Mouse (Mus musculus) megakaryocyte-erythroid progenitor cell, adult 5-6 weeks (primary cell): ENCODE data around the gene Sh3glb1. TPM values are rescaled to one million over a fixed set of nuclear protein-coding genes. Genes with fewer than 3 reads are reported as not detected.
A peak's percentile ranks its signal among the peaks of the same experiment; 100 is the strongest.
"Not testable (repeated sequence)": the region's sequence is repeated elsewhere in the genome, so short reads cannot be mapped to it uniquely, and the experiment has no call there.

Experiments
- ATAC-seq: replicated peaks from 2 replicates; pipeline ENCODE4 v1.8.0; 2016; ENCODE audit warnings: mild to moderate bottlenecking, inconsistent platforms; ENCODE audit not compliant: severe bottlenecking, poor library complexity, low FRiP score, low TSS enrichment
- total RNA-seq, 2 experiments: library from RNA; stranded (forward) in 1 of 2; stranded (reverse) in 1 of 2; fragments of 200-1000, 215-1000 nt in 1 of 2; fragments of >200 nt in 1 of 2; fragmentation: Nextera tagmentation in 1 of 2; gene quantifications; 2 replicates each; pipeline ENCODE4 v1.2.3; 2014 to 2017

Sh3glb1 gene
- total RNA-seq (2014; fragmentation: Nextera tagmentation) (113 and 131 TPM in 2 replicates), total RNA-seq (2017) (48.6 and 103 TPM in 2 replicates)

DNA sequence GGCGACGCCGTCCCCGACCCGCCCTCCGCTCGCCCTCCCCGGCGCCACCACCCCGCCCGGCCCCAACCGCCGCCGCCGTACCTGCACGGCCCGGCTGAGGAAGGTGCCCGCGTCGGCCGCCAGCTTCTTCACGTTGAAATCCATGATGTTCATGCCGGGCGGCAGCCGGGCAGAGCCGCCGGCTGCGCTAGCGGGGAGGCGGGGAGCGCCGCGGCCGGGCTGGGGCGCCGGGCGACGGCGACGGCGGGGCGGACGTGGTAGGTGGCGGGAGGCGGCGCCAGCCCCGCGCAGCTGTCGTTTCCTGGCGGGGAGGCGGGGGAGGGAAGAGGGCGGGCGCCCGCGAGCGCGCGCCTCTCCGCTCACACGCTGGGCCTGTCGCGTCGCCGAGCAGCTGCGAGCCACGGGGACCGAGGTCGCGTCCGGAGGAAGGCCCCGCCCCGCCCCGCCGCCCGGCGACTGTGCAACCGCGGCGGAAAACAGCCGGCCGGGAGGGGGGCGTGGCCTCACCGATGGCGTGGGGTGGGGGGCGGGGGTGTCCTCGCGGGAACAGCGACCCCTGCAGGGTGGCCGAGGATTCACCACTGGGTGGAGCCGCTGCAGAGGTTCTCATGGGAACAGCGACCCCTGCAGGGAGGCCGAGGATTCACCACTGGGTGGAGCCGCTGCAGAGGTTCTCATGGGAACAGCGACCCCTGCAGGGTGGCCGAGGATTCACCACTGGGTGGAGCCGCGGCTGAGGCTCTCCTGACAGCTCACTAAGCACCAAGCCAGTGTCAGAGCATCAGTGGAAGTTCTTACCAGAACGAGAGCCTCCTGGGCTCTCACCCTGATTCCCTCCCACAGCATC lies at the start of gene Sh3glb1:
Gene Sh3glb1 (minus strand): TSS at position 435 of the 847 bp plus-strand sequence.
- peak; percentile 58 for ATAC-seq

DNA sequence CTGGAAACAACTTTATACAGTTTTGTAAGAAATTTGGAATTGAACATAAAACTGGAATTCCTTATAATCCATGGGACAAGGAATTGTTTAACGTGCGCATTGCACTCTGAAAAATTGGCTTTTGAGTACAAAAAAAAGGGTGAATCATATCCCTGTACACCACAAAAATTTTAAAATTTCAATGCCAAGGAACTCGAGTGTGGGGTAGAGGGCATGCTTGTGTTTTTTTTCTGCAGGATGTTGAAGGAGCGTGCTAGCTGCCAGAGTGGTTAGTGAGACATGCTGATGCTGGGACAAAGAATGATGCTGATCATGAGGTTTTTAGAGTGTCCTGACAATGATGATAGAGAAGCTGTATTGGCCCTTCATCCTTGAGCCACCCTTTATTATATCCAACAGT lies 45.0 kb upstream of the Sh3glb1 start:
- ATAC-seq: no peak

DNA sequence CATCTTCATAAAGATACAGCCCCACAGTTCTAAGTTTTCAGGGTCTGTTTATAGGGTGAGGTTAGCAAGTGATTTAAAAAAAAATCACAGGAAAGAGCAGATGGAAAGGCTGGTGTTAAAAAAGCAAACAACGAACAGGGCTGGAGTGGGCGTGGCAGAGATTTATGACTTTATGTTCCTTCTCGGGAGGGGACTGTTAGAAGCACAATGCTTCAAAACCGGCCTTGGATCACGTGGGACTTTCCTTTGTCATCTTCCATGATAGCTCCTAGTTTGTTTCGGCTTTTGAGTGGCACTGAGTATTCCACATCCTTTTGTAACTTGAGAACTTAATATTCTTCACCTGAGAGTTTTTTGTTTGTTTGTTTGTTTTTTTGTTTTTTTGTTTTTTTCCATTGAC lies 41.3 kb upstream of the Sh3glb1 start:
- ATAC-seq: no peak

DNA sequence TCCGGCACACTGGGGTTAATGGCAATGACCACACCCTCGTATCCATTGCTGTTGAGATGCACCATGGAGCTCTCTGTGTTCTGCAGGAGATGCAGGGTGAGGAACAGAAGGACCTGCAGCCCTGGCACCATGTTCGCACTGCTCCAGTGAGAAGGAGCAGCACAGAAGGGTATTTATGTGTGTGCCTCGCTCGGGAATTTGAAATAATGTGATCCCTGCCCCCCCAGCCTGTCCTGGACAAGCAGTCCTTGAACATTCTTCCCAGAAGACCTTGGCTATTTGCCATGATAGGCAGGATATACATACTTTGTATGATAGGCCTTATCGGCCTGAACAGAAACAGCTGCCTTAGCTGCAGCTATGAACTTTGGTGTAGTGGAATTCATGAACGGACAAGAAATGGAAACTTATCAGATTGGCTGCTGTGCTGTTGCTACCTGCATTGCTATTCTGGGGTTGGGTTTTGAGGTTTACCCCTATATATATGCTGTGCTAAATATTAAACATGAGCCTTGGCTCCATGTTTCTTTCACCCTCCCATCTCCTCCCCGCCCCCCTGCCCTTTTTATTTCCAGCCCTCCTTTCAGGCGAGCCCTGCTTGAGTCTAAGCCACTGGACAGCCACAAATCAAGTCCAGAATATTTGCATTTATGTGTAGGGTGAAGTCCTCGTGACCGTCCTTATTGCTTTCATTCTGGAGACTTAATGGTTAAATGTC lies 40.6 kb upstream of the Sh3glb1 start, which contains the start of gene Clca3a1:
Gene Clca3a1 (minus strand): TSS at position 386 of the 718 bp plus-strand sequence.
- ATAC-seq: peak; percentile 98

DNA sequence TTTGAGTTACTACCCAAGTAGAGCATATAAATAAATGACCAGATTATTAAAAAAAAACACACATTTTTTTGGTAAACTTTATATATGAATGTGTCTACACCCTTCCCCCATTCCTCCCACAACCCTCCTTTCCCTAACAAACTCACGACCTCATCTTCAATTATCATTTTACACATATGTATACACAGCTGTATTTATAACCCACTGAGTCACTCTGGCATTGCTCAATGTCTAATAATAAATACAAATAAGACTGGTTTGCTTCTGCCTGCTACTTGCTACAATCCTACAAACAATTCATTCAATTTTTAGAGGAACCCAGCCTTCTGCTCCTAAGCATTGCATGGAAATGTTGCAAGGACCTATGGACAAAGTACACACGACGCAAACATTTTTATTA lies 39.6 kb upstream of the Sh3glb1 start:
- no peak for ATAC-seq

DNA sequence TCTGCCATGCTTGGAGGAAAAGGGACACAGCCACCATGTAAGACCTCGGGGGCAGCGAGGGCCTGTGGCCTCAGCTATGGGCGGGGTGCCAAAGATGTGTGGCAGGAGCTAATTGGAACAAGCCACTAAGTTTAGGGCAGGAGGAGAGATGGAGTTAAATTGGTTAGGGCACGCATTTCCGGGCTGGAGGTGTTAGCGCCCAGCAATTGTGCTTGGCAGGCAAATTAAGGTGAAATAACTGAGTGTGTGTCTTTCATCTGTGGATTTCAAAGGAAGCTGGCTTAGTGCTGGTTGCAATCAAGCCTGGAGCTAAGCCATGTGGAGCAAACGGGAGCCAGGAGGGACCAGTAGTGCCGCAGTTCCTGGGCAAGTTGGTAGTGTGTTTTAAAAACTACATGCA lies 36.0 kb upstream of the Sh3glb1 start:
- not testable (repeated sequence) for ATAC-seq

DNA sequence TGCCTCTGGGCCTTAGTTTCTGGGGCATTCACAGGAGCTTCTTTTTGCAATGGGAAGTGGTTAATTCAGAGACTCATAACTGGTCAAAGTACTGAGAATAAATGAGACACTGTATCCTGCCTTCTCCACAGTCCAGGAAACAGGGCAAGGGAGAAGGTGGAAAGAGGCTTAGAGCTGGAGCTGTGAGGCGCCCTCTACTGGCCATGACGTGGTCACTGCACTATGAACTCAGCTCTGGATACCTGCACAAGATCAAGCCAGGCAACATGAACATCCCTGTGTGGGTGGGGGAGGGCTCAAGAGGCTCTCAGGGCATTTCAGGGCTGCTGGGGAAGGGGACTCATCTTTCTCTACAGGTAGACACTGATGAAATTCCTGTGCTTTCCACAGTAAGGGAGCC lies 33.0 kb upstream of the Sh3glb1 start:
- peak; percentile 87 for ATAC-seq

DNA sequence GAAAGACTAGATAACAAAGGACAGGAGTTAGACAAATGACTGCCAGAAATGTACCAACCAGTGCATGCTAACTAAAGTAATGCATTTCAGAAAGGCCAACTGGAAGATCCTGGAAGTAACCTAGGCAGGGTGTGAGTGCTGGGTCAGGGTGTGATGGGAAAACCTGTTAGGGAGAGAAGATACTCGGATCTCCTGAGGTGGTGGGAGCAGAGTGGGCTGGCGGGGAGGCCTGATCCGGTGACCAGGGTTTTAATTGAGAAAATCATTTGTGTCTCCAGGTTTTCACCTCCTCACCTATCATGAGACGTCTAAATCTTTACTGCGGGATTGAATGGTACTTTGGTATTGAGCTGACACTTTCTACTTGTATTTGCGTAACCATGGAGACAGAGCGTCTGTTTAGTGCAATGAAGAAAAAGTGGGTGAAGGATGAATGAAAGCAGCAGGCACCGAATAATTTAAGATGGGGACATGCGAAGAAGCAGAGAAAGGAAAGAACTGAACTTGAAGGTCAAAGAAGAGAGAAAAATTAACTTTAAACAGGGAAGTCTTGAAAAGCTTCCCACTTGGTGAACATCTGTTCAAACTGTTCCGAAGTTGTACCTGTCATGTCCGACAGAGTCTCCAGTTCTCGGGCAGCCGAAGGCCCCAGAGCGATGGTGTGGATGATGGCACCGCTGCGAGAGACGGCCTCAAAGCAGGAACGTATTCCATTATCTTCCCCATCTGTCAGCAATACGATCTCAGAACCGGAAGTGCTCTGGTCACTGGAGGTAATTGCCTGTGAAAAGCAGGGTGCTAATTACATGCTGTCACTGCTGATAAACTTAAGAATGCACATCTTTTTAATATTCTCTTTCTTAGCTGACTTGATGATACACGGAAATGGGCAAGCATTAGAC lies 29.2 kb upstream of the Sh3glb1 start:
- peak; percentile 51 for ATAC-seq

DNA sequence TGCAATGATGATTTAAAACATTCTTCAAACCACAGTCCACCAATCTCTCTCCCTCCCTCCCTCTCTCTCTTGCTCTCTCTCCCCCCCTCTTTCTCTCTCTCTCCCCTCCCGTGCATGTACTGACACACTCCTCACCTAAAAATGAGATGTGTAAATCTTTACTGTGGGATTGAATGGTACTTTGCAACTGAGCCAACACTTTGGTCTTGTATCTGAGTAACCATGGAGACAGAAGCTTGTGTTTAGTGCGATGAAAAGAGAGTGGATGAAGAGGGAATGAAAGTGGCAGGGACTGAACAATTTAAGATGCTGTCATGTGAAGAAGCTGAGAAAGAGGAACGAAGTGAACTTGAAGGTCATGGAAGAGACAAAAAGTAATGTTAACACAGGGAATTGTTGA lies 27.6 kb upstream of the Sh3glb1 start:
- ATAC-seq: not testable (repeated sequence)

DNA sequence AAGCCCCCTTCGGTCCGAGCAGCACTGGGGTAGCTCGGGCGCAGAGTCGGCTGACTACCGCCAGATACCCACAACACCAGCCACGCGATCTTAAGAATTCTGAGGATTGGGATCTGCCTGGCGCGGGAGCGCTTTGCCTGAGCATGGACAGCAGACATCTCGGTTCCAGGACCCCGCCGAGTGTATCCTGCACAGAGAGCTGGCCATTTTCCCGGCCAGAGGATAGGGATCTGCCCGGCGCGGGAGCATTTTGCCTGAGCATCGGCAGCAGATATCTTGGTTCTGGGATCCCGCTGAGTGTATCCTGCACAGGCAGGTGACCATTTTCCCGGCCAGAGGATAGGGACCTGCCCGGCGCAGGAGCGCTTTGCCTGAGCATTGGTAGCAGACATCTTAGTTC lies 18.3 kb upstream of the Sh3glb1 start:
- not testable (repeated sequence) for ATAC-seq

DNA sequence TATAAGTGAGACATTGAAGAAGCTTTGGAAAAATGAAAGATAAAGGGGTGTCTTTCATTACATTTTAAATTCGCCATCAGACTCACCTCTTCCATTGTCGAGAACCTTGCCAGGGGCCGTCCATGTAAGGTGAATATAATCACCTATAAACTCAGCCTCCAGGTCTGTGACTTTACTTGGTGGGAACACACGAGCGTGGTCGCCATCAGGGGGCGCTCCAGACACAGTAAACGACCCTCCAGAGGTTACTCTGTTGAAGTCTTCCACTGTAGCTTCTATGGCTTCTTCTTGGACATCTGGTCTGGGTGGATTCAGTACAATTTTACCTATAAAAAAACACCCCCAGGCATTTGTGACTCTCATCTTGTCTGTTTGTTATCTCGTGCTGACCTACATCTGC lies 16.7 kb upstream of the Sh3glb1 start:
- ATAC-seq: peak; percentile 96

DNA sequence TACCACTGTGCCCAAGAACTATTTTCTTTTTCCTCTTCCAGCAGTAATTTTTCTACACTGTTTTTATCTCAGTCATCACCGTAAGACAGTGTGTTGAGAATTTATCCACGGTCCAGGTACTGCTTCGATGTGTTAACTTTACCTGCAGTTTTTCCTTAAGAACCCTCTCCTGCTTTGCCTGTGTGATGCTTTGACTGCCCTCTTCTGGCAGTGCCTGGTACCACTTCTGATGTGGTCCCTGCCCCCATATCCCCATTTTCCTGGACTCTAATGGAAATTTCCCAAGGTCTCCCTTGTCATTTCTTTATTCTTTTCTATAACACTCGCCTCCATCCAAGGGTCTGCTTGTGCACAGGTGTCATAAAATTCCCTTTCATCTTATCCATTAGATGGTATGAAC lies 3.3 kb upstream of the Sh3glb1 start:
- ATAC-seq: no peak

DNA sequence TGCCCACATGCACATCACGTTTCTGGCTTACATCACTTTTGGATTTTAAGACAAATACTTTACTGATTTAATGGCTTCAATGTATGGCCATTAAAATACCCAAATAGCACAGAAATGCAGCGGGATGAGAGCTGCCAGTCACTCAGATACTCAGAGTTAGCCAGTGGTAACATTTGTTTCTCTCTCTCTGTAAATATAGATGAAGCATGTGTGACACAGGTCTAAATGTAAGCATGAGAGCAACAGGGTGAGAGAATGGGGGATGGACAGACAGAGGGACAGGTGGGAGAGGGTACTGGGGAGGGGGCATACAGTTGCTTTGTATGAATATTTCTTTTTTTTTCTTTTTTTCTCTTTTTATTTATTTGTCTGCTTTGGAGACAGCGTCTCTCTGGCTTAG lies 2.4 kb upstream of the Sh3glb1 start:
- not testable (repeated sequence) for ATAC-seq

DNA sequence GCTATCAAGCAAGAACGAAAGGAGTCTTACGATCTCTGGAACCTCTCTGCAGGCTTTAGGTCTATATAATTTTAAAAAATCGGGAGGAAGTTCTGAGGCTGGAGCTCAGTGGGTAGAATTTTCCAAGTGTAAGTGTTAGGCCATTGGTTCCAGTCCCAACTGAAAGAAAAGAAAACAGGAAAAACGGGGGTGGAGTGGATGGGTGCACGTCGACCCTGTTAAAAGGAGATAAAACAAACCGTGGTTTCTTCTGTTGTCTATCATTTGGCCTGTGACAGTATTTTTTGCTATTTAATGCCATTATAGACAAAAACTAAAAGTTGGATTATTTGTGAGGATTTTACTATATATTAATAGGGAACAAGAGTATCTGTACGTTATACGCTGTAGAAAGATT lies 1.7 kb upstream of the Sh3glb1 start:
- ATAC-seq: no peak

DNA sequence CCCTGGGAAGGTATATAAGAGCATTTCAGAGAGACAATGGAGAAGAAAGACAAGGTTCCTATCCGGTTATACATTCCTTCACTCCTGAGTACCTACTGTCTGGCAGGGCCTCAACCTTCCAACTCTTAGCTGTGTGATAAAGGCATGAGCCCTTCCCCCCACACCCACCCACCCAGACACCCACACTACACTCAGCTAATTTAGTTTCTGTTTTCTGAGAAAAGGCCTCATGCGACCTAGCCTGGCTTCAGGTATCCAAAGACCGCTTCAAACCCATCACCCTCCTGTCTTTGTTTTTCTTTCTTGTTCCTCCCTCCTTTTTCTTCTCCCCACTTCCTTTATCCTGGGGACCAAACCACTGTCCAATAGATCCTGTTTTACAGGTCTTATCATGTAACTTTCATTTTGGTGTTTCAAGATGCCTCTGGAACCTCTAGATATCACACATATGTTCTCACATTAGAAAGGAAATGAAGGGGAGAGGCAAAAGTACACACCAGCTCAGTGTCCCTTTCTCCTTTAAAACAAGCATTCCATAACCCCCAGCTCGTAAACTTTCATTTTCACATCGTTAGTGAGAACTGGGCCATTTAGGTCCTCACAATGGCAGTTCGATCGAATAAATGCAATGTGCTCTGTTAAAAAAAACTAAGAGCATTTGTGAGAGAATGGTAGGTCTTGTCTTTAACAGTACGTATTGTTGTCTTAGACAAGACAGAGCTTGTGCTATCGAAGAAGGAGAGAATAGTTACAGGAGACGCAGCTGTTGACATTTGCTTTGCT lies 1.1 kb upstream of the Sh3glb1 start:
- peak; percentile 16 for ATAC-seq

DNA sequence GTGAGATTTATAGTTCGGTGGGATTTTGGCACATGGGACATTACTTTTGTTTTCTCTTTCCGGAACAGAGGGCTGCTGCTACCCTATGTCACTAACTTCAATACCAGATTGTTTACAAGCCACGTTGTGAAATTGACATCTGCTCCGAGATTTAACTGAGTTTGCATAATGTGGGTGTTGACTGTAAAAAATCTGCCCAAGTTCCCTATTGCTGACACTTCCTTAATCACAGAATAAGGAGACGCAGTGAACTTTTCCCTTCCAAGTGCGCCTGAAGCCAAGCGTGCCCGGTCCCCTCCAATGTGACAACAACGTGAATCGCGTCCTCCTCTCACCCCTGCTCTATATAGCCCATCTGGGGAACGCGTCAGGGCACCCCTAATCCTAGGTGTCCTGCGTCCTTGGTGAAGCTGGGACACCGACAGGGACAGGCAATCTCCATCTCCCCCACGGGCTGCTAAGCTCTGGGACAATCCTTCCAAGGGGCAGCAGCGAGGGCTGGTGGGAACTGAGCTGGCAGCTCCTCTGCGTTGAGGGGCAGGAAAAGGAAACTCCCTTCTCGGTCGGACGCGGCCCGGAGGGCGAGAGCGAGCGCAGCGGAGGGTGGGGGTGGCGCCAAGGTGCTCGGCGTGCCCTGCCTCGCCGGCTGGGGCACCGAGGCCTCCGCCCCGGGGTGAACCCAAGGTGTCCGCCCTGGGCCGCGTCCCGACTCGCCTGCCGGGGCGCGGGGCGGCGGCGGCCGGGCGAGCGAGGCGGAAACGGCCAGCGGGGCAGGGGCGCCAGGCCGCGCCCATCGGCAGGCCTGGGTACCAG lies 841 bp downstream of the Sh3glb1 start:
- ATAC-seq: peak; percentile 18

DNA sequence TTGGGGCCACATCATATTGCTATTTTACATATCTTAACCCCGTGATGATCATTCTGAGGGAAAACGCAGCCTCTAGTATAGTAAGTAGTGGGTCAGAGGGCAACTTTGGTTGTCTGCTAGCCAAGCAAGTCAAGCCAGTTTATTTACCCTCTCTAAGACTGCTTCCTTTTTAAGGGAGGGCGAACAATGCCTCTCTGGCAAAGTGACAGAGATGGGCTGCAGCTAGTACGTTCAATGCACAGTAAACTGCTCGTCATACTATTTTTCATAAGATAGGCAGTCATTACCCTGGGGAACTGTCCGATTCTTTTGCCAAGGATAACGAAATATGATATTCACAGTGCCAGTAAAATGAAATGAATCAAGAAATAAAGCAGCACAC lies 1.4 kb downstream of the Sh3glb1 start:
- no peak for ATAC-seq

DNA sequence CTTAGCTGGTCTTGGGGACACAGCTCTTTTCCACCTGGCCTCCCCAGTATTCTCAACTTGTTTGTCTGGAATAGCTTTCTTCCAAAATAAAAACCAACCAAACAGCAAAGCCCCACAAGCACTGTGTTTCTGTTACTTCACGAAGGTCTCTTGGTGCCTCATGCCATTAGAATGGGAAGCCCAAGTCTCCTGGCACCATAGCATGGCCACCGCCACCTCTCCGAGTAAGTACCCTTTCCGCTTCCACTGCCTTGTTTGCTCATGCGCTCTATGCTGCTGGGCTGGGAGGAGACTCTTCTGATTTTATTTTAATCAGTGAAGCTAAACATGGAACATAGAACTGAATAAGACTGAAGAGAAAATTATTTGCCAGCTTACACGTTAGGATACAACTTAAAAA lies 2.3 kb downstream of the Sh3glb1 start:
- ATAC-seq: no peak
